In the genomic region with DNA sequence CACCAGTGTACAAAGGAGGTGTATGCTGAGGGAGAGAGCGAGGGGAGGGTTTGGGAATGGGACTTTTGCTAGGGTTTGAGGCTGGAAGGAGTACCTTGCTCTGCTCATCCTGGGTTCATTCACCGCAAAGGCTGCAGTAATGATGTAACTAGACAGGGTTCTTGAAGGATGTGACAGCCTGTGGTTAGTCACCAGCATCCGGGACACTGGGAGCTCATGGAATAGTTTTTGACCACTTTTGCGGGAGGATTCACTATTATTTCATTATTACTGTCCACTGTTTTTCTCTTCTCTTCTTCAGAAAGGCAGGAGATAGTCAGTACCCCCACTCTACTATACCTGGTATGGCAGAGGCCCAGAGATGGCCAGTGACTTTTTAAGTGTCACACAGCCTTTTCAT, we compare ENCODE assay signal across 12 mouse cellular contexts. TPM values are rescaled to one million over a fixed set of nuclear protein-coding genes. Genes with fewer than 3 reads are reported as not detected.
DNase-seq lines count a peak whose midpoint lies in the region; ATAC-seq and TF ChIP-seq lines count a peak whose summit lies in the region.
"Had no signal": no experiment of that assay in that cellular context is flagged by ENCODE, and none has a peak within 500 bp of the region (broad histone marks: within the 10 kb centered on the region; RNA-seq: fewer than 3 reads in every experiment).

No protein-coding gene starts in this region.

- H3K27me3 ChIP-seq in heart, embryonic 12.5 days (replicated peaks): no peaks in the 10 kb centered on the region
- no peaks in the 10 kb centered on the region for H3K27me3 ChIP-seq in liver, embryonic 14.5 days (ENCODE audit: control insufficient read depth, insufficient read depth, low read length)
- H3K27me3 ChIP-seq in hindbrain, embryonic 14.5 days (ENCODE audit: control insufficient read depth, insufficient read depth, low read length): no peaks in the 10 kb centered on the region

- no peak for TF ChIP-seq EP300 in liver, embryonic 14.5 days (IDR thresholded peaks at IDR 0.05; ENCODE audit: low read depth)

- no peaks in the 10 kb centered on the region for H3K36me3 ChIP-seq in heart, embryonic 12.5 days
- peaks cover 5% of the 10 kb centered on the region; the same call in 1 of the 2 replicates for H3K36me3 ChIP-seq in liver, embryonic 14.5 days (replicated peaks; ENCODE audit: control insufficient read depth, insufficient read depth, low read depth)
- no peaks in the 10 kb centered on the region for H3K36me3 ChIP-seq in hindbrain, embryonic 14.5 days (replicated peaks; ENCODE audit: control insufficient read depth, insufficient read depth)

- DNase-seq in heart, postnatal 14 days: no peak
- peak; percentile 58 for DNase-seq in CD4-positive, CD25-positive, alpha-beta regulatory T cell, adult 2 months (ENCODE audit: low read depth, low spot score)
- no peak for DNase-seq in liver, embryonic 14.5 days (ENCODE audit: low read depth in 3 of 3, low spot score in 3 of 3)
- DNase-seq in hindbrain, embryonic 14.5 days (ENCODE audit: low spot score): no peak
- DNase-seq in urinary bladder, postnatal 25 days (ENCODE audit: low spot score): no peak
- no peak for DNase-seq in spleen, postnatal 10 days (ENCODE audit: low spot score in 2 of 2)
- DNase-seq: lung, postnatal 14 days; right cerebral cortex, adult 18-20 months had no signal

- H3K9me3 ChIP-seq in heart, embryonic 12.5 days (replicated peaks): no peaks in the 10 kb centered on the region
- no peaks in the 10 kb centered on the region for H3K9me3 ChIP-seq in liver, embryonic 14.5 days (ENCODE audit: control insufficient read depth, low read length)
- H3K9me3 ChIP-seq in hindbrain, embryonic 14.5 days (ENCODE audit: control insufficient read depth, low read length): no peaks in the 10 kb centered on the region
- H3K9me3 ChIP-seq: forebrain, embryonic 13.5 days had no signal

- TF ChIP-seq CTCF in liver, embryonic 14.5 days (IDR thresholded peaks at IDR 0.05; ENCODE audit: low read depth): no peak

- H3K4me1 ChIP-seq in heart, embryonic 12.5 days (replicated peaks): peaks cover 28% of the 10 kb centered on the region
- peaks cover 44 to 64% of the 10 kb centered on the region in 2 experiments for H3K4me1 ChIP-seq in liver, embryonic 14.5 days (replicated peaks; ENCODE audit: control insufficient read depth in 2 of 2, insufficient read depth in 2 of 2, low read length in 1 of 2)
- H3K4me1 ChIP-seq in hindbrain, embryonic 14.5 days (replicated peaks; ENCODE audit: control insufficient read depth, insufficient read depth, low read length): 0 out of 2 replicates have a peak, but pooled peaks cover 15% of the 10 kb centered on the region

- 0 out of 2 replicates have a peak overlapping the region, but pooled peaks have one; percentile 0 for H3K4me2 ChIP-seq in heart, embryonic 12.5 days
- H3K4me2 ChIP-seq in liver, embryonic 14.5 days (ENCODE audit: low read depth): peak overlapping the region; percentile 83
- H3K4me2 ChIP-seq in hindbrain, embryonic 14.5 days (replicated peaks): no peak overlapping the region
- H3K4me2 ChIP-seq: forebrain, embryonic 13.5 days had no signal

- no peak for ATAC-seq in heart, embryonic 12.5 days (ENCODE audit: insufficient number of reproducible peaks, low FRiP score)
- peak; percentile 16 for ATAC-seq in common myeloid progenitor, adult 5-6 weeks (replicated peaks; ENCODE audit: low read depth, poor library complexity, severe bottlenecking)
- no peak for ATAC-seq in liver, embryonic 14.5 days (ENCODE audit: insufficient read depth)
- ATAC-seq in hindbrain, embryonic 14.5 days (ENCODE audit: low FRiP score): no peak
- ATAC-seq: forebrain, embryonic 13.5 days; hindbrain, postnatal 0 days had no signal

- no peak overlapping the region for H3K9ac ChIP-seq in heart, embryonic 12.5 days
- peak overlapping the region; percentile 76 for H3K9ac ChIP-seq in liver, embryonic 14.5 days (replicated peaks)
- H3K9ac ChIP-seq in hindbrain, embryonic 14.5 days: no peak overlapping the region
- H3K9ac ChIP-seq: forebrain, embryonic 13.5 days had no signal

- intact Hi-C loops in heart, postnatal 14 days (cut with DNase I): no loop called here

- no peak overlapping the region for H3K4me3 ChIP-seq in heart, embryonic 12.5 days
- peak overlapping the region; percentile 43 to 50 for H3K4me3 ChIP-seq in liver, embryonic 14.5 days (ENCODE audit: insufficient read depth in 1 of 2, low read depth in 2 of 2, low read length in 2 of 2)
- no peak overlapping the region for H3K4me3 ChIP-seq in hindbrain, embryonic 14.5 days (replicated peaks; ENCODE audit: low read length)
- H3K4me3 ChIP-seq: forebrain, embryonic 13.5 days had no signal

- 89% methylated on average over 4 of the region's 4 CpGs for WGBS in heart, embryonic 12.5 days
- WGBS in liver, embryonic 14.5 days (ENCODE audit: insufficient replicate concordance): 36% methylated on average over 4 of the region's 4 CpGs
- WGBS in hindbrain, embryonic 14.5 days: 96% methylated on average over 4 of the region's 4 CpGs

- H3K27ac ChIP-seq in heart, embryonic 12.5 days (ENCODE audit: poor library complexity, severe bottlenecking): peak overlapping the region; percentile 37
- H3K27ac ChIP-seq in liver, embryonic 14.5 days: peak overlapping the region; percentile 95
- H3K27ac ChIP-seq in hindbrain, embryonic 14.5 days: no peak overlapping the region
- H3K27ac ChIP-seq: forebrain, embryonic 13.5 days; hindbrain, postnatal 0 days had no signal

RNA-seq across cellular contexts. Expression of gene Stk10, which starts 9.1 kb away (rescaled TPM):
- 2.9 and 3.2 TPM in 2 replicates for polyA plus RNA-seq in heart, embryonic 12.5 days (2016; fragmentation: Nextera tagmentation; extraction: Ambion mirVana)
- 10 to 100 TPM; 14.3 to 14.5 TPM for total RNA-seq in heart, postnatal 14 days (2021)
- total RNA-seq in common myeloid progenitor, adult 5-6 weeks (2017): 14.7 and 20.9 TPM in 2 replicates
- polyA plus RNA-seq in liver, embryonic 14.5 days (2012; rRNA removed): 4.0 and 4.9 TPM in 2 replicates
- 1.9 and 3.2 TPM in 2 replicates for polyA plus RNA-seq in liver, embryonic 14.5 days (2014; fragmentation: Nextera tagmentation; extraction: Ambion mirVana)
- 1.8 and 2.2 TPM in 2 replicates for polyA plus RNA-seq in hindbrain, embryonic 14.5 days (2014; fragmentation: Nextera tagmentation; extraction: Ambion mirVana)

RNA-seq across cellular contexts. Expression of gene Efcab9, which starts 10.3 kb away (rescaled TPM):
- polyA plus RNA-seq in heart, embryonic 12.5 days (2016; fragmentation: Nextera tagmentation; extraction: Ambion mirVana): 0.31 and 0.36 TPM in 2 replicates
- total RNA-seq in heart, postnatal 14 days (2021): under 1 TPM; 0.57 to 0.68 TPM
- 9.1 TPM in 1 of 2 replicates, not detected in the other for total RNA-seq in common myeloid progenitor, adult 5-6 weeks (2017)
- polyA plus RNA-seq in liver, embryonic 14.5 days (2012; rRNA removed): 0.18 and 0.26 TPM in 2 replicates
- 0.19 and 0.22 TPM in 2 replicates for polyA plus RNA-seq in liver, embryonic 14.5 days (2014; fragmentation: Nextera tagmentation; extraction: Ambion mirVana)
- polyA plus RNA-seq in hindbrain, embryonic 14.5 days (2014; fragmentation: Nextera tagmentation; extraction: Ambion mirVana): not detected in 2 replicates
- total RNA-seq: hindbrain, postnatal 0 days had no signal
- polyA plus RNA-seq: hindbrain, postnatal 0 days had no signal

Comparison
In these comparisons a context has a peak if more than half of its experiments do, and no peak if none do; other contexts are left out.
1. H3K4me3 ChIP-seq: peak in liver, embryonic 14.5 days (2 of 2); none in heart, embryonic 12.5 days (single experiment) and hindbrain, embryonic 14.5 days (single experiment).